Mouse (Mus musculus) ES-Bruce4 (cell line): ENCODE measurements at regions not wholly inside any gene's neighbourhood (a gene's known extent, or its start where the extent isn't known, plus 50 kb on each side); places are given as distances from the start of the nearest gene placed in this dataset.

ENCODE experiments used
- CTCF ChIP-seq: IDR thresholded peaks from one replicate; pipeline ENCODE4 v1.8.1; 2011; ENCODE audit warnings: low read depth, low read length
- EP300 ChIP-seq: IDR thresholded peaks from 2 replicates; pipeline ENCODE4 v1.6.1; 2011; ENCODE audit warnings: low read depth, low read length; ENCODE audit not compliant: insufficient read depth
- POLR2A ChIP-seq: IDR thresholded peaks from one replicate; pipeline ENCODE4 v1.8.1; 2011; ENCODE audit warnings: low read length; ENCODE audit not compliant: insufficient read depth

DNA sequence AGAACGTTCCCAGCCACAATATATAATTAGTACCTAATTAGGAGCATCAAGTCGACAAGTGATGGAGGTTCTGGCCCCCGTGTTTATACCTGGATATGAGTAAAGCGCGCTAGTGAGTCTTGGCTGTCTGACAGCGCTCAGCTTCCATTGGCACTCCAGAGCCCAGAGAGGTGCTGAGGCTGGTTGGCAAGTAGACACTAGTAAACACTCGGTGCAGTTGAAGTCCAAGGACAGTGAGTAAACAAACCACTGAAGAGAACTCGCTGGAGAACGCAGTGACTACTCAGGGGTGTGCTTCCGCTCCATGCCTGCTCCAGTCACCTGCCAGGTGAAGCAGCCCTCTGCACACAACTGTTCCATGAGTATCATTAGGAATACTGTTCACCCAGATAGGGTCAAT, 111.5 kb downstream of the Rpl36a-ps1 start:
- TF ChIP-seq CTCF (no peak), EP300 (no peak), POLR2A (no peak)
